Mouse (Mus musculus) MEL (cell line): ENCODE results near the gene Nr2f2. TPM values are rescaled to one million over a fixed set of nuclear protein-coding genes. Genes with fewer than 3 reads are reported as not detected.

Source experiments
- DNase-seq: peaks from one replicate; pipeline ENCODE4 v3.0.0; 2011; ENCODE audit warnings: low read depth, low spot score
- H3K27ac ChIP-seq: 2 replicates; pipeline ENCODE4 v1.5.1; 2012; ENCODE audit warnings: low read depth, mild to moderate bottlenecking, control low read depth, low read length, moderate library complexity; ENCODE audit not compliant: control insufficient read depth
- H3K27me3 ChIP-seq, 2 experiments: fragments of 150-350 bp in 1 of 2; sonication (generic) in 1 of 2; 2 replicates each; pipeline ENCODE4 v1.6.1; 2012; ENCODE audit warnings: low read length in 2 of 2, mild to moderate bottlenecking in 2 of 2, improper control_type of control experiment in 1 of 2, moderate library complexity in 1 of 2; ENCODE audit not compliant: insufficient read depth in 2 of 2, control insufficient read depth in 1 of 2
- H3K36me3 ChIP-seq, 2 experiments: 2 replicates each; pipeline ENCODE4 v1.6.1; 2012 to 2014; ENCODE audit warnings: low read length in 2 of 2, improper control_type of control experiment in 1 of 2, inconsistent platforms in 1 of 2, mild to moderate bottlenecking in 1 of 2; ENCODE audit not compliant: insufficient read depth in 2 of 2, control insufficient read depth in 1 of 2
- H3K4me1 ChIP-seq, 2 experiments: fragments of 150-350 bp in 1 of 2; sonication (generic) in 1 of 2; 2 replicates each; pipeline ENCODE4 v1.6.1; 2012; ENCODE audit warnings: low read length in 2 of 2, improper control_type of control experiment in 1 of 2, mild to moderate bottlenecking in 1 of 2; ENCODE audit not compliant: insufficient read depth in 2 of 2, control insufficient read depth in 1 of 2
- H3K4me3 ChIP-seq, 2 experiments: fragments of 150-350 bp in 1 of 2; sonication (generic) in 1 of 2; 2 replicates each; pipeline ENCODE4 v1.5.1; 2012; ENCODE audit warnings: low read depth in 2 of 2, low read length in 2 of 2, mild to moderate bottlenecking in 2 of 2, moderate library complexity in 2 of 2, control low read depth in 1 of 2, improper control_type of control experiment in 1 of 2; ENCODE audit not compliant: control insufficient read depth in 1 of 2, insufficient read depth in 1 of 2
- H3K79me2 ChIP-seq: 2 replicates; pipeline ENCODE4 v1.6.1; 2012; ENCODE audit warnings: mild to moderate bottlenecking, low read length, moderate library complexity; ENCODE audit not compliant: control insufficient read depth, poor library complexity, insufficient read depth
- H3K9ac ChIP-seq: 2 replicates; pipeline ENCODE4 v1.6.1; 2012; ENCODE audit warnings: low read depth, mild to moderate bottlenecking, control low read depth, low read length, moderate library complexity; ENCODE audit not compliant: control insufficient read depth, poor library complexity, severe bottlenecking
- H3K9me3 ChIP-seq: fragments of 150-350 bp; sonication (generic); replicated peaks from 2 replicates; pipeline ENCODE4 v1.6.1; 2012; ENCODE audit warnings: mild to moderate bottlenecking, low read length, improper control_type of control experiment, moderate library complexity; ENCODE audit not compliant: insufficient read depth
- CHD2 ChIP-seq: IDR thresholded peaks from 2 replicates; pipeline ENCODE4 v1.6.1; 2011; ENCODE audit warnings: low read length, improper control_type of control experiment
- CTCF ChIP-seq, 3 experiments: IDR thresholded peaks in 2 of 3; conservative IDR thresholded peaks in 1 of 3; 2 replicates each; pipeline ENCODE4 v1.5.1; 2011 to 2012; ENCODE audit warnings: low read length in 3 of 3, low read depth in 2 of 3, mild to moderate bottlenecking in 2 of 3, improper control_type of control experiment in 1 of 3, inconsistent platforms in 1 of 3, mixed read lengths in 1 of 3, moderate library complexity in 1 of 3; ENCODE audit not compliant: control insufficient read depth in 1 of 3, insufficient read depth in 1 of 3, poor library complexity in 1 of 3, severe bottlenecking in 1 of 3
- ELF1 ChIP-seq: IDR thresholded peaks from 2 replicates; pipeline ENCODE4 v1.6.1; 2014; ENCODE audit warnings: low read depth, mild to moderate bottlenecking, inconsistent platforms, low read length, improper control_type of control experiment, moderate library complexity
- EP300 ChIP-seq, 2 experiments: IDR thresholded peaks; 2 replicates each; pipeline ENCODE4 v1.6.1; 2011; ENCODE audit warnings: improper control_type of control experiment in 2 of 2, low read length in 2 of 2, low read depth in 1 of 2, mild to moderate bottlenecking in 1 of 2
- GABPA ChIP-seq: IDR thresholded peaks from 2 replicates; pipeline ENCODE4 v1.6.1; 2012; ENCODE audit warnings: low read depth, mild to moderate bottlenecking, inconsistent platforms, low read length, improper control_type of control experiment, moderate library complexity
- GATA1 ChIP-seq: IDR thresholded peaks from 2 replicates; pipeline ENCODE4 v1.6.1; 2011; ENCODE audit warnings: low read depth, low read length, improper control_type of control experiment
- MAX ChIP-seq: IDR thresholded peaks from 2 replicates; pipeline ENCODE4 v1.6.1; 2011; ENCODE audit warnings: low read length, improper control_type of control experiment
- MAZ ChIP-seq: IDR thresholded peaks from 2 replicates; pipeline ENCODE4 v1.6.1; 2012; ENCODE audit warnings: low read depth, mild to moderate bottlenecking, inconsistent platforms, low read length, improper control_type of control experiment
- MEF2A ChIP-seq: IDR thresholded peaks from 2 replicates; pipeline ENCODE4 v1.6.1; 2014; ENCODE audit warnings: low read depth, mild to moderate bottlenecking, inconsistent platforms, low read length, improper control_type of control experiment; ENCODE audit not compliant: poor library complexity, insufficient replicate concordance, severe bottlenecking; ENCODE audit errors: extremely low read depth
- MYC ChIP-seq: IDR thresholded peaks from 2 replicates; pipeline ENCODE4 v1.6.1; 2011; ENCODE audit warnings: low read depth, mild to moderate bottlenecking, low read length, improper control_type of control experiment, moderate library complexity
- NELFE ChIP-seq: IDR thresholded peaks from 2 replicates; pipeline ENCODE4 v1.6.1; 2011; ENCODE audit warnings: low read depth, low read length, improper control_type of control experiment
- POLR2A ChIP-seq, 2 experiments: IDR thresholded peaks; 2 replicates each; pipeline ENCODE4 v1.6.1; 2011 to 2012; ENCODE audit warnings: low read length in 2 of 2, mild to moderate bottlenecking in 2 of 2, control low read depth in 1 of 2, improper control_type of control experiment in 1 of 2, low read depth in 1 of 2, moderate library complexity in 1 of 2; ENCODE audit not compliant: control insufficient read depth in 1 of 2, insufficient read depth in 1 of 2, poor library complexity in 1 of 2
- POLR2AphosphoS2 ChIP-seq: IDR thresholded peaks from 2 replicates; pipeline ENCODE4 v1.6.1; 2011; ENCODE audit warnings: low read length, improper control_type of control experiment
- POLR2AphosphoS5 ChIP-seq: IDR thresholded peaks from 2 replicates; pipeline ENCODE4 v1.6.1; 2012; ENCODE audit warnings: low read depth, borderline replicate concordance, mild to moderate bottlenecking, inconsistent platforms, low read length, moderate library complexity, mixed read lengths
- SMC3 ChIP-seq: IDR thresholded peaks from 2 replicates; pipeline ENCODE4 v1.6.1; 2011; ENCODE audit warnings: low read depth, low read length, improper control_type of control experiment
- TAL1 ChIP-seq: IDR thresholded peaks from 2 replicates; pipeline ENCODE4 v1.6.1; 2012; ENCODE audit warnings: mild to moderate bottlenecking, inconsistent platforms, low read length, moderate library complexity, mixed read lengths
- TBP ChIP-seq: IDR thresholded peaks from 2 replicates; pipeline ENCODE4 v1.8.0; 2011; ENCODE audit warnings: low read depth, low read length, improper control_type of control experiment
- TCF12 ChIP-seq: IDR thresholded peaks from 2 replicates; pipeline ENCODE4 v1.6.1; 2014; ENCODE audit warnings: low read depth, mild to moderate bottlenecking, inconsistent platforms, low read length, improper control_type of control experiment, moderate library complexity
- USF1 ChIP-seq: IDR thresholded peaks from 2 replicates; pipeline ENCODE4 v1.6.1; 2014; ENCODE audit warnings: low read depth, mild to moderate bottlenecking, inconsistent platforms, low read length, improper control_type of control experiment, moderate library complexity
- USF2 ChIP-seq, 2 experiments: IDR thresholded peaks; 2 replicates each; pipeline ENCODE4 v1.6.1; 2011 to 2012; ENCODE audit warnings: improper control_type of control experiment in 2 of 2, low read length in 2 of 2, borderline replicate concordance in 1 of 2, inconsistent platforms in 1 of 2, low read depth in 1 of 2, mild to moderate bottlenecking in 1 of 2; ENCODE audit not compliant: insufficient read depth in 1 of 2
- ZC3H11A ChIP-seq: IDR thresholded peaks from 2 replicates; pipeline ENCODE4 v1.6.1; 2012; ENCODE audit warnings: low read depth, mild to moderate bottlenecking, inconsistent platforms, low read length, improper control_type of control experiment
- ZKSCAN1 ChIP-seq: IDR thresholded peaks from 2 replicates; pipeline ENCODE4 v1.6.1; 2012; ENCODE audit warnings: low read depth, mild to moderate bottlenecking, inconsistent platforms, low read length, improper control_type of control experiment, moderate library complexity
- ZMIZ1 ChIP-seq: IDR thresholded peaks from 2 replicates; pipeline ENCODE4 v1.6.1; 2012; ENCODE audit warnings: low read depth, mild to moderate bottlenecking, inconsistent platforms, low read length, improper control_type of control experiment, moderate library complexity
- ZNF384 ChIP-seq: IDR thresholded peaks from 2 replicates; pipeline ENCODE4 v1.6.1; 2012; ENCODE audit warnings: low read depth, mild to moderate bottlenecking, inconsistent platforms, low read length, improper control_type of control experiment
- polyA plus RNA-seq, 2 experiments: library from polyadenylated mRNA; stranded (reverse) in 1 of 2; unstranded in 1 of 2; fragments of >175 nt in 1 of 2; fragments of >200 nt in 1 of 2; gene quantifications; 2 replicates each; pipeline versions ENCODE4 v1.2.1 to v1.2.4; 2012; ENCODE audit warnings: low replicate concordance in 2 of 2, low read depth in 1 of 2; ENCODE audit not compliant: insufficient read length in 2 of 2, insufficient read depth in 1 of 2, missing spikeins in 1 of 2
- total RNA-seq: library from RNA; depleted of rRNA; stranded (reverse); fragments of 300-350 nt; gene quantifications from 2 replicates; pipeline ENCODE4 v1.2.3, GENCODE M21; 2012

Nr2f2 gene
- total and polyA plus RNA-seq, 3 experiments: not detected

DNA sequence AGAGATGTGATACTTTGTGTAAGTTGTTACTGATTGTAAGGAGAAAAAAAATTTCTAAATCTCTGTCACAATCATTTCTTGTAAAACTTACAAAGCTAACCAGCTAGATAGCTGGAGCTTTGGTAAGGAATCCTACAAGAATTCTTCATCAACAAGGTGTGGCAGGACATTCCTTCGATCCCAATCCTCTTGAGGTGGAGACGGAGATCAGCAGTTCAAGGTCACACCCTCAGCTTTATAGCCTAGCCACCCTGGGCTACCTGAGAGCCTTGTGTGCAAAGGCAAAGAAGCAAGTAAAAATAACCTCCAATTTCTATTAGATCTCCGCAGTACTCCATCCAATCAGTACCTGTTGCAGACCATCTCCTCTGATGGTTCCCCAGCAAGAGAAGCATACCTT, 13.7 kb upstream of the Nr2f2 start:
- H3K27me3 ChIP-seq: no peaks in the 10 kb centered on the region
- no peak overlapping the region for H3K27ac ChIP-seq
- DNase-seq: no peak
- no peaks in the 10 kb centered on the region for H3K36me3 ChIP-seq
- H3K4me1 ChIP-seq: no peaks in the 10 kb centered on the region
- H3K9ac ChIP-seq: no peak overlapping the region
- H3K4me3 ChIP-seq: no peak overlapping the region
- no peaks in the 10 kb centered on the region for H3K79me2 ChIP-seq
- TF ChIP-seq MYC (no peak), USF2 (IDR thresholded peaks at IDR 0.05; ENCODE audit: borderline replicate concordance in 1 of 2, insufficient read depth in 1 of 2, low read depth in 1 of 2, low read length in 2 of 2) (no peak), GATA1 (no peak), USF1 (no peak), CHD2 (no peak), MAZ (no peak), POLR2A (IDR thresholded peaks at IDR 0.05; ENCODE audit: control insufficient read depth in 1 of 2, insufficient read depth in 1 of 2, low read depth in 1 of 2, low read length in 2 of 2, poor library complexity in 1 of 2) (no peak), TCF12 (no peak), ZKSCAN1 (no peak), EP300 (IDR thresholded peaks at IDR 0.05; ENCODE audit: low read depth in 1 of 2, low read length in 2 of 2) (no peak), SMC3 (no peak), NELFE (no peak), GABPA (no peak), CTCF (IDR thresholded peaks at IDR 0.05 in 2 of 3, conservative IDR thresholded peaks at IDR 0.05 in 1 of 3; ENCODE audit: control insufficient read depth in 1 of 3, insufficient read depth in 1 of 3, low read depth in 2 of 3, low read length in 3 of 3, poor library complexity in 1 of 3, severe bottlenecking in 1 of 3) (no peak), TBP (no peak), POLR2AphosphoS2 (no peak), POLR2AphosphoS5 (no peak), TAL1 (no peak)
- H3K9me3 ChIP-seq: no peaks in the 10 kb centered on the region

DNA sequence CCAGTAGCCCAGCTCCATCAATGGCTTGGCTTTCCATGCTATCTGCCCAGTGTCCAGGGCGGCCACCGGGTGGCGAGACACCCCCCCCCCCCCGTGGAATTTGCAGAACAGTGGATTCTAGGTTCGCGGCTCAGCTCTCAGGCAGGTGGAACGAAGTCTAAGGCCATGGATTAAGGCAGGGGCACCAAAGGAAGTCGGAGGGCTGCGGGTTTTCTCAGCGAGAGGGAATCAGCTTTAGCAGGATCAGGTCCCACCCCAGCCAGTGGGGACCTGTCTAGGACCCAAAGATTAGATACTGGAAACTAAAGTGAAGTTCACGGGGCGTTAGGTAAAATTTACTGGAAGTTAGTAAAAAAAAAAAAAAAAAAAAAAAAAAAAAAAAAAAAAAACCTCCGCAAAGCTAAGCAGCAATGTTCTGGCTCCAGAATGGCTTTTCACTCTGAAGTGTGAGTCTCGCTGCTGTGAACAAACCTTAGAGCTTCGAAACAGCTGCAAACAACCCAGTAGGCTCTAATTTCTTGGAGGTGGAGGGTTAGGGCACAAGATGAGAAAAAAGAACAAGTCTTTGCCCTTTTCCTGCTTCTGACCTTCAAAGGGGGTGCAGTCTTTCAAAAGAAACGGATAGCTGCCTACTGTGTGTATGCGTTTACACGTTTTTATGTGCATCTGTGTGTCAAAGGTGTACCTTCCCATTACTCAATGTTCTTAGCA, 4.2 kb upstream of the Nr2f2 start:
- no peaks in the 10 kb centered on the region for H3K27me3 ChIP-seq

More for the DNA sequence above, 4.2 kb upstream of the Nr2f2 start:
- Histone ChIP-seq H3K9ac (no peak overlapping the region), H3K27ac (no peak overlapping the region), H3K36me3 (no peaks in the 10 kb centered on the region), H3K9me3 (no peaks in the 10 kb centered on the region), H3K4me3 (no peak overlapping the region), H3K4me1 (no peaks in the 10 kb centered on the region), H3K79me2 (no peaks in the 10 kb centered on the region)
- no peak for DNase-seq
- TF ChIP-seq ZC3H11A: no peak
- TF ChIP-seq POLR2AphosphoS5: no peak
- TF ChIP-seq GATA1: no peak
- no peak for TF ChIP-seq MAX
- no peak for TF ChIP-seq ZMIZ1
- no peak for TF ChIP-seq MEF2A
- no peak for TF ChIP-seq ZKSCAN1
- no peak for TF ChIP-seq POLR2A (IDR thresholded peaks at IDR 0.05; ENCODE audit: control insufficient read depth in 1 of 2, insufficient read depth in 1 of 2, low read depth in 1 of 2, low read length in 2 of 2, poor library complexity in 1 of 2)
- TF ChIP-seq ELF1: no peak
- TF ChIP-seq ZNF384: no peak
- no peak for TF ChIP-seq GABPA
